Mouse (Mus musculus) megakaryocyte, embryonic 14.5 days (primary cell): ENCODE results near the gene Gabra2. TPM values are rescaled to one million over a fixed set of nuclear protein-coding genes. Genes with fewer than 3 reads are reported as not detected.

Experiments used
- H3K27me3 ChIP-seq: replicated peaks from 2 replicates; pipeline ENCODE3; 2012; ENCODE audit warnings: inconsistent platforms
- H3K36me3 ChIP-seq: replicated peaks from 2 replicates; pipeline ENCODE3; 2012; ENCODE audit warnings: low read length, inconsistent platforms, mixed read lengths
- H3K4me1 ChIP-seq: 2 replicates; pipeline ENCODE4 v1.6.1; 2012; ENCODE audit warnings: inconsistent platforms
- H3K4me3 ChIP-seq: replicated peaks from 2 replicates; pipeline ENCODE3; 2012; ENCODE audit warnings: moderate library complexity, mild to moderate bottlenecking, inconsistent platforms
- H3K9me3 ChIP-seq: 2 replicates; pipeline ENCODE4 v1.6.1; 2012; ENCODE audit warnings: inconsistent platforms
- FLI1 ChIP-seq: IDR thresholded peaks from 2 replicates; pipeline ENCODE4 v1.6.1; 2012; ENCODE audit warnings: low read length, inconsistent platforms, mixed read lengths
- GATA1 ChIP-seq: IDR thresholded peaks from 3 replicates; pipeline ENCODE4 v1.6.1; 2012; ENCODE audit warnings: mixed read lengths, low read length, inconsistent platforms, borderline replicate concordance
- polyA plus RNA-seq: library from polyadenylated mRNA; stranded (reverse); fragments of >175 nt; gene quantifications from 2 replicates; pipeline ENCODE4 v1.2.3, GENCODE M21; 2012; ENCODE audit warnings: low replicate concordance; ENCODE audit not compliant: insufficient read depth

Gabra2 gene
- polyA plus RNA-seq, 1 experiment = not detected

- H3K36me3 ChIP-seq = no peaks in the 10 kb centered on the region
- H3K9me3 ChIP-seq = no peaks in the 10 kb centered on the region
- no peaks in the 10 kb centered on the region for H3K27me3 ChIP-seq
- TF ChIP-seq FLI1 = no peak
- TF ChIP-seq GATA1 = no peak
- H3K4me1 ChIP-seq = no peaks in the 10 kb centered on the region
- no peak overlapping the region for H3K4me3 ChIP-seq
Observed at GRCm38 (mm10) chr5:71078861-71079260, 16.8 kb downstream of the Gabra2 start.

GRCm38 (mm10) chr5:71061696-71062095, 34.0 kb downstream of the Gabra2 start:
- TF ChIP-seq GATA1 (no peak), FLI1 (no peak)
- Histone ChIP-seq H3K36me3 (no peaks in the 10 kb centered on the region), H3K27me3 (no peaks in the 10 kb centered on the region), H3K4me1 (no peaks in the 10 kb centered on the region), H3K4me3 (no peak overlapping the region), H3K9me3 (peaks cover 4% of the 10 kb centered on the region; the same call in 1 of the 2 replicates)

GRCm38 (mm10) chr5:71058047-71058446, 37.6 kb downstream of the Gabra2 start:
- TF ChIP-seq FLI1 (no peak), GATA1 (no peak)

GRCm38 (mm10) chr5:71037352-71037751, 58.3 kb downstream of the Gabra2 start:
- TF ChIP-seq GATA1 = no peak
- TF ChIP-seq FLI1 = no peak

More at GRCm38 (mm10) chr5:71058047-71058446, 37.6 kb downstream of the Gabra2 start:
- no peaks in the 10 kb centered on the region for H3K4me1 ChIP-seq
- H3K4me3 ChIP-seq = no peak overlapping the region
- peaks cover 4% of the 10 kb centered on the region; the same call in 1 of the 2 replicates for H3K9me3 ChIP-seq
- H3K27me3 ChIP-seq = no peaks in the 10 kb centered on the region
- no peaks in the 10 kb centered on the region for H3K36me3 ChIP-seq

GRCm38 (mm10) chr5:71025956-71026355, 69.7 kb downstream of the Gabra2 start:
- no peak for TF ChIP-seq FLI1
- no peak for TF ChIP-seq GATA1
- no peaks in the 10 kb centered on the region for H3K36me3 ChIP-seq
- no peak overlapping the region for H3K4me3 ChIP-seq
- no peaks in the 10 kb centered on the region for H3K4me1 ChIP-seq
- no peaks in the 10 kb centered on the region for H3K27me3 ChIP-seq
- H3K9me3 ChIP-seq = 0 out of 2 replicates have a peak, but pooled peaks cover 2% of the 10 kb centered on the region

More at GRCm38 (mm10) chr5:71037352-71037751, 58.3 kb downstream of the Gabra2 start:
- H3K9me3 ChIP-seq = no peaks in the 10 kb centered on the region
- no peaks in the 10 kb centered on the region for H3K27me3 ChIP-seq
- H3K4me3 ChIP-seq = no peak overlapping the region
- no peaks in the 10 kb centered on the region for H3K36me3 ChIP-seq
- no peaks in the 10 kb centered on the region for H3K4me1 ChIP-seq

GRCm38 (mm10) chr5:71011751-71012150, 83.9 kb downstream of the Gabra2 start:
- no peaks in the 10 kb centered on the region for H3K36me3 ChIP-seq
- H3K4me1 ChIP-seq = no peaks in the 10 kb centered on the region
- H3K9me3 ChIP-seq = no peaks in the 10 kb centered on the region
- TF ChIP-seq FLI1 = no peak
- TF ChIP-seq GATA1 = no peak
- no peaks in the 10 kb centered on the region for H3K27me3 ChIP-seq
- H3K4me3 ChIP-seq = no peak overlapping the region

- H3K4me3 ChIP-seq = no peak overlapping the region
- TF ChIP-seq GATA1 = no peak
- no peak for TF ChIP-seq FLI1
- H3K27me3 ChIP-seq = no peaks in the 10 kb centered on the region
- H3K36me3 ChIP-seq = no peaks in the 10 kb centered on the region
- no peaks in the 10 kb centered on the region for H3K4me1 ChIP-seq
- H3K9me3 ChIP-seq = no peaks in the 10 kb centered on the region
Observed at GRCm38 (mm10) chr5:71011271-71011670, 84.4 kb downstream of the Gabra2 start.

GRCm38 (mm10) chr5:71010797-71011196, 84.9 kb downstream of the Gabra2 start:
- no peaks in the 10 kb centered on the region for H3K9me3 ChIP-seq
- TF ChIP-seq FLI1 (no peak), GATA1 (no peak)

GRCm38 (mm10) chr5:70995617-70996325, 99.9 kb downstream of the Gabra2 start:
- TF ChIP-seq FLI1 (no peak), GATA1 (no peak)
- H3K36me3 ChIP-seq = no peaks in the 10 kb centered on the region
- H3K27me3 ChIP-seq = no peaks in the 10 kb centered on the region
- no peak overlapping the region for H3K4me3 ChIP-seq
- H3K4me1 ChIP-seq = no peaks in the 10 kb centered on the region
- H3K9me3 ChIP-seq = no peaks in the 10 kb centered on the region

More at GRCm38 (mm10) chr5:71010797-71011196, 84.9 kb downstream of the Gabra2 start:
- Histone ChIP-seq H3K4me3 (no peak overlapping the region), H3K27me3 (no peaks in the 10 kb centered on the region), H3K36me3 (no peaks in the 10 kb centered on the region), H3K4me1 (no peaks in the 10 kb centered on the region)

GRCm38 (mm10) chr5:70993281-70993680, 102.4 kb downstream of the Gabra2 start:
- no peaks in the 10 kb centered on the region for H3K36me3 ChIP-seq
- H3K9me3 ChIP-seq = no peaks in the 10 kb centered on the region
- H3K4me3 ChIP-seq = no peak overlapping the region
- no peaks in the 10 kb centered on the region for H3K27me3 ChIP-seq
- TF ChIP-seq FLI1 (no peak), GATA1 (no peak)
- H3K4me1 ChIP-seq = no peaks in the 10 kb centered on the region
